In genomic region chr14:20733952-20734774, GRCm38 (mm10) we compare ENCODE assay signal across 8 mouse cellular contexts. TPM values are rescaled to one million over a fixed set of nuclear protein-coding genes. Genes with fewer than 3 reads are reported as not detected.
DNase-seq lines count a peak whose midpoint lies in the region; ATAC-seq lines count a peak whose summit lies in the region.

TSS of gene Ndst2 (minus strand) at chr14:20734562.

- peak; percentile 75 for DNase-seq in adipocyte (ENCODE audit: low spot score)
- peak; percentile 93 for DNase-seq in embryo, embryonic 10 days (ENCODE audit: low spot score)
- DNase-seq in gastrocnemius, postnatal 10 days, result peak; percentile 89
- DNase-seq in induced T-regulatory cell, adult 2 months (ENCODE audit: low read depth), result peak; percentile 92
- DNase-seq in left cerebral cortex, adult 9 months (ENCODE audit: low spot score in 2 of 2), result peak; percentile 62 to 82
- DNase-seq in right cerebral cortex, postnatal 14 days, result peak; percentile 78
- DNase-seq in urinary bladder, postnatal 36 days (ENCODE audit: low spot score in 2 of 2), result peak; percentile 85 to 86

- ATAC-seq in megakaryocyte progenitor cell, adult 5-6 weeks (replicated peaks; ENCODE audit: poor library complexity), result peak; percentile 82

RNA-seq across cellular contexts. Expression of gene Ndst2, which starts in this region (rescaled TPM):
- 10 to 100 TPM; 13.1 to 15.3 TPM for total RNA-seq in gastrocnemius, postnatal 10 days (2021)
- total RNA-seq in megakaryocyte progenitor cell, adult 5-6 weeks (2015), result 21.2 and 30.7 TPM in 2 replicates
- total RNA-seq in megakaryocyte progenitor cell, adult 5-6 weeks (2017), result 6.6 and 8.5 TPM in 2 replicates

Comparison
In these comparisons a context has a peak if more than half of its experiments do, and no peak if none do; other contexts are left out.
1. Peak in every context shown above with its lines: DNase-seq and ATAC-seq.